Mouse (Mus musculus): ENCODE measurements around the gene Fam122a. TPM values are rescaled to one million over a fixed set of nuclear protein-coding genes. Genes with fewer than 3 reads are reported as not detected.

Fam122a gene
- polyA plus RNA-seq, 1 experiment from 2014 or later, result 47.6 TPM

DNA sequence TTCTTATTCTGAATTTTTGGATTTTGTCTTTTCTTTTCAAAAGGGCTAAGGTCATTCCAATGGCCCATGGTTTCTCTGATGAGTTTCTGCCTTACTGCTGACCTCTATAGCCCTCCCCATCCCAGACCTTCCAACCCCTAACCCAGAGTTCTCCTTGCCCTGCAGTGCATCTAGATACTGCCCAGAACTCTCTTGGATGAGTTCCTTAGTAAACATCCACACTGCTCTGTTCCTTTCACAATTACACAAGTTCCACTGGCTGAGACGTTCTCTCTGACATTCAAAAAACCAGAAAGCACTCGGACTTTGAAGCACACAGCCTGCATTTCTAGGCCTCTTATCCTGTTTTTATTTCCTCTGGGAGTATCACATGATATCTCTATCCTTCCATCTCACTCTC lies 3.8 kb upstream of the Fam122a start:
- H3K36me3 ChIP-seq, result no peaks in the 10 kb centered on the region
- H3K27me3 ChIP-seq (replicated peaks), result no peaks in the 10 kb centered on the region
- ATAC-seq, result no peak
- no peak overlapping the region for H3K9ac ChIP-seq
- H3K4me1 ChIP-seq, result peaks cover 13% of the 10 kb centered on the region
- H3K4me3 ChIP-seq, result no peak overlapping the region
- no peaks in the 10 kb centered on the region for H3K9me3 ChIP-seq (replicated peaks)
- no peak overlapping the region for H3K27ac ChIP-seq
- WGBS (ENCODE audit: insufficient replicate concordance), result 56% methylated on average over 2 of the region's 2 CpGs
- no peak overlapping the region for H3K4me2 ChIP-seq

DNA sequence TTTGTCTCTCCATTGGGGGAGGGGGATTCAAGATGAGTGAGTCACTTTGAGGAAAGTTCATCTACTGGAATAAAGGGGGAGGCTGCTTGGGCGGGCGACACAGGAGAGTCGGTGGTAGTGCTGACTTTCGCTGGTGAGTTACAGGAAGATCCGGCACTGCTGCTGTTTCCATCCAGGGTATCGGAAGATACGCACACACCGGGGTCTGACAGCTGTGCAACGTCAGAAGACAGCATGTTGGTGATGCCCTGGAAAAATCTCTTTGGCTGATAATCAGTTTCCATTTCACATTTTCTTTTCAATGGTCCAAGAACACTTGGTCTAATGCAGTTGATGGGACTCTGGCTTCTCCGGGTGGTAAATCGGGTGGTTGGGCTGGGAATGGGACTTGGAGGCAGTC lies 695 bp downstream of the Fam122a start:
- peak overlapping the region; percentile 98 for H3K9ac ChIP-seq
- H3K4me3 ChIP-seq, result peak overlapping the region; percentile 91
- peak overlapping the region; percentile 93 for H3K4me2 ChIP-seq
- peaks cover 29% of the 10 kb centered on the region for H3K4me1 ChIP-seq
- 1% methylated on average over 11 of the region's 11 CpGs for WGBS (ENCODE audit: insufficient replicate concordance)
- H3K27ac ChIP-seq, result peak overlapping the region; percentile 97
- H3K27me3 ChIP-seq (replicated peaks), result no peaks in the 10 kb centered on the region
- peaks cover 15% of the 10 kb centered on the region for H3K36me3 ChIP-seq
- H3K9me3 ChIP-seq (replicated peaks), result no peaks in the 10 kb centered on the region
- ATAC-seq, result peak; percentile 58; the same call in 1 of the 2 replicates

DNA sequence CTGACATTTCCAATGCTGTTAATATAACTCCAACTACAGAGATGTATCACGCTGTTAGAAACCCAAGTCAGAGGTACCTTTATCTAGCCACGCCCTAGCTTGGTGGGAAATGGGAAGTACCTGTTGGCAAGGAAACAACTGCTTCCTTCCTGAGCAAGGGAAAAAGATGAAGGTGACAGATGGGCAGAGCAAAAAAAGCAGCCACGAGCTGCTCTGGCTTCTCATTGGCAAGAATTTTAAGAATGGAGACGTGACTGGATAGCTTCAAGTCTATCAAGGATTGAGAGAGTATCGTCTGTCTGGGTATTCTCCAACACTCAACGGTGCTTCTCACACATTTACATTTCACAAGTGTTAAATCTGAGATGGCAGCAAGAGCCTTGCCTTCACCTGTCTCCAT lies 1.9 kb downstream of the Fam122a start:
- Histone ChIP-seq H3K4me1 (peaks cover 29% of the 10 kb centered on the region), H3K4me2 (peak overlapping the region; percentile 93), H3K4me3 (peak overlapping the region; percentile 37; the same call in 1 of the 2 replicates), H3K27ac (no peak overlapping the region), H3K36me3 (peaks cover 15% of the 10 kb centered on the region), H3K9ac (peak overlapping the region; percentile 42; the same call in 1 of the 2 replicates), H3K27me3 (replicated peaks) (no peaks in the 10 kb centered on the region), H3K9me3 (replicated peaks) (no peaks in the 10 kb centered on the region)
- 64% methylated on average over 6 of the region's 6 CpGs for WGBS (ENCODE audit: insufficient replicate concordance)
- no peak for ATAC-seq

DNA sequence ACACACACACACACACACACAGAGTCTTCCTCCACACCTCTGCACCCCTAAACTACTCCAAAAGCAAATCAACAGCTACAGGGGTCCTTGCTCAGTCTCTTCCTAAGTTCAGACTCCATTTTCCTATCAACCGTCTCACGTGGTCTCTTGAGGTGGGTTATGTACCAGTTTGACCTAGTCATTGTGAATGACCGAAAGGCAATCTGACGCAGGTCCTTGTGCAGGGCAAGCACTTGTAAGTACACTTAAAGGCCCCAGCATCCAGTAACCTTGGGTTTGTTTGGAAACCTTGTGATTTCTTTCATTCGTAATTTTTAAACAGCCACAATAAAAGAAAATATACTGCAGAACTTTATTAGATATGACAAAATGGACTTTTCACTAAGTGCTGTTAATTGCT lies 4.6 kb downstream of the Fam122a start:
- Histone ChIP-seq H3K36me3 (peaks cover 15% of the 10 kb centered on the region), H3K27me3 (replicated peaks) (no peaks in the 10 kb centered on the region), H3K4me1 (peaks cover 17% of the 10 kb centered on the region), H3K9me3 (replicated peaks) (no peaks in the 10 kb centered on the region), H3K27ac (no peak overlapping the region), H3K4me3 (no peak overlapping the region), H3K4me2 (no peak overlapping the region), H3K9ac (no peak overlapping the region)
- ATAC-seq, result no peak
- WGBS (ENCODE audit: insufficient replicate concordance), result 86% methylated on average over 5 of the region's 5 CpGs

DNA sequence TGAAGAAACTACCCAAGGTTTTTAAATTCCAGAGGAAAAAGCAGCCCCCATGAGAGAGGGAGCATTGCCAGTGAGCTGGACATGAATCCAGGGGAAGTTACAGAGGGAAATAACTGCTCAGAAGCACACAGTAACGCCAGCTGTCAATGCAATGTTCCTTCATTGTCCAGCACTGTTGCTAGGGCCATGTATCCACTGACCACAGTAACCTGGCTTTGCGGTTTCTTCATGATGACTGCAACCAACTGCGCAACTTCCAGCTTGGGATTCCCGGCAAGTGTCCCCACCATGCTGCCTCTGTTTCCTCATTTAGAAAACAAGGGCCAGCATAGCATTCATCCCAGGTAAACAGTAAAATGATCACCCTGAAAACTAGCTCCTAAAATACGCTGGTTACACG lies 5.6 kb downstream of the Fam122a start:
- Histone ChIP-seq H3K4me2 (no peak overlapping the region), H3K4me3 (no peak overlapping the region), H3K9me3 (replicated peaks) (no peaks in the 10 kb centered on the region), H3K36me3 (peaks cover 15% of the 10 kb centered on the region), H3K27me3 (replicated peaks) (no peaks in the 10 kb centered on the region), H3K9ac (no peak overlapping the region), H3K4me1 (peaks cover 19% of the 10 kb centered on the region), H3K27ac (no peak overlapping the region)
- WGBS (ENCODE audit: insufficient replicate concordance), result 81% methylated on average over 6 of the region's 6 CpGs
- ATAC-seq, result no peak

DNA sequence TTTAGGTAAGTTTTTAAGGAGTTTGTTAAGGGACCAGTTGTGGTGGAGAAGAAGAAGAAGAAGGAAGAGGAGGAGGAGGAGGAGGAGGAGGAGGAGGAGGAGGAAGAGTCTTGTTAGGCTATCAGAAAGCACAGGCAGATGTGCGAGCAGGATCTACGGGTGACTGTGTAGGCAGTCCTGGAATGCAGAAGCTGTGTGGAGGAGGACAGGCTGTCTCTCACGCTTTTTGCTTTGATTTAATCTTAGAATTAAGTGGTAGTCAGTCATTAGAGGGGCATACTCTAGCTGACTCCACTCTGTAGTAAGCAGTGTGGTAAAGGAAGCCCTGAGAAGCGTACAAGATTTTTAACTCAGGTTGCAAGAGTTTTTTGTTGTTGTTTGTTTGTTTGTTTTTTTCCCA lies 7.9 kb downstream of the Fam122a start:
- peaks cover 7% of the 10 kb centered on the region for H3K36me3 ChIP-seq
- peaks cover 4% of the 10 kb centered on the region; the same call in 1 of the 2 replicates for H3K4me1 ChIP-seq
- H3K4me2 ChIP-seq, result no peak overlapping the region
- H3K27me3 ChIP-seq (replicated peaks), result no peaks in the 10 kb centered on the region
- H3K4me3 ChIP-seq, result no peak overlapping the region
- no peaks in the 10 kb centered on the region for H3K9me3 ChIP-seq (replicated peaks)
- H3K27ac ChIP-seq, result no peak overlapping the region
- no peak for ATAC-seq
- H3K9ac ChIP-seq, result no peak overlapping the region
- WGBS (ENCODE audit: insufficient replicate concordance), result 49% methylated on average over 4 of the region's 4 CpGs

DNA sequence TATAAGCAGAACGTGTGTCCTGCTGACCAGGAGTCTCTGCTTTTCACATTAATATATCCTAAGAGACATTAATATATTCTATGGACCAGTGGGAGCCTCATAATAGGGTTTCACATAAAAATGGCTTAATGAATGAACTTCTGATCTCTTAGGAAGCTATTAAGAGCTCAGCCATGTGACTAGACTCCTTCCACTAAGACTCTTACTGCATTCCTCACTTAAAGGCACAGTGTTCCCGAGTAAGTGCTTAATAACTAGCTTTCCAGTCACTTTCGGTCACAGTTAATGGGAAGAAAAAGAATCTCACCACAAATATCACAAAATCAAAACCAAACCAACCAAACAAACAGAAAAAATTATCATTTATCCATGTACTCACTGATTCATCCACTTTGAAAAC lies 8.5 kb downstream of the Fam122a start:
- WGBS (ENCODE audit: insufficient replicate concordance), result 68% methylated on average over 3 of the region's 3 CpGs

DNA sequence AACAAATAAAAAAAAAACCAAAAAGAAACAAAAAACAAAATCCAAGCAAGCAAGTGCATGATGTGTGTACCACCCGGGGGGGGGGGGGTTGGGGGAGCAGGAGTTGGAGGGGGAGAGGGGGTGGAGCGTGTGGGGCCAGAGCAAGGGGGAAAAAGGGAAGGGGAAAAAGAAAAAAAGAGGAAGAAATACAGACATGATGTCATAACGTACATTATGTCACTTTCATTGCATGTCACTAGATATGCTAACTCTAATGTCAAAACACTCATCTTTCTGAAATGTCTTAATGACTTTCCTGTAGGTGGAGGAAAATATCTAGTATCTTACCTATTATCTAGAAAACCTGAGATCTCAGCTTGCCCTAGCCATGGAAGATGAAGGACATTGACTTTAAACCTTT lies 14.1 kb downstream of the Fam122a start:
- Histone ChIP-seq H3K4me1 (peaks cover 17% of the 10 kb centered on the region), H3K4me3 (no peak overlapping the region), H3K36me3 (no peaks in the 10 kb centered on the region), H3K9me3 (replicated peaks) (no peaks in the 10 kb centered on the region), H3K9ac (no peak overlapping the region), H3K27ac (no peak overlapping the region), H3K4me2 (no peak overlapping the region), H3K27me3 (replicated peaks) (no peaks in the 10 kb centered on the region)
- WGBS (ENCODE audit: insufficient replicate concordance), result 81% methylated on average over 2 of the region's 3 CpGs
- no peak for ATAC-seq

More for the DNA sequence above, 8.5 kb downstream of the Fam122a start:
- H3K36me3 ChIP-seq, result peaks cover 7% of the 10 kb centered on the region
- H3K9ac ChIP-seq, result no peak overlapping the region
- ATAC-seq, result no peak
- H3K4me3 ChIP-seq, result no peak overlapping the region
- 0 out of 2 replicates have a peak, but pooled peaks cover 4% of the 10 kb centered on the region for H3K4me1 ChIP-seq
- H3K9me3 ChIP-seq (replicated peaks), result no peaks in the 10 kb centered on the region
- H3K27ac ChIP-seq, result no peak overlapping the region
- H3K4me2 ChIP-seq, result no peak overlapping the region
- H3K27me3 ChIP-seq (replicated peaks), result no peaks in the 10 kb centered on the region

DNA sequence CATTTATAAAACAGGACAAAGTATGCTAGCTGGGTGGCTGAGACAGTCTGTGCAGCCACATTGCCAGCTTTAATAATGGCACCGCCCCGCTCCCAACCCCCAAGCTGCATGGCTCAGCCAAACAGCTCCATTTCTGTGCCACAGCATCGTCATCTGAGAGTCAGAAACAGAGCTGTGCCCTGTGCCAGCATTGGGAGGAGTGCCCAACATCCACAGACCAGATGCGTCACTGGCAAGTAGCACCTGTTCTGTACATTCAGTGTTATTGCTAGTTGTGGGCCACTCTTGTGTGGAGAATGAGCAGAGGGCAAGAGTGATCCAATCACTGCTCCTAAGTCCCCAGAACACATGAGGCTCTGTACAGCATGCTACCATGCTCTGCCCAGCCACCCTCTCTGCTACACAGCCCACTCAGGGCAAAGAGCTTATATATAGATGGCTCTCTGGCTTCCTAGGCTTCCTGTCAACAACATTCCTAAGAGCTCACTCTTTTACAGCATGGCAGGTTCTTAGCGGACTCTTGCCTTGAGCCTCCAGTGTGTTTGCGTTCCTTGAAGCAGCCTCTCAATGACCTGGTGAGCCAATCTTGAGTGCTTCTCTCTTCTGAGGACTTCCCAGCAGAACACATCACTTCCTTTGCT lies 20.4 kb downstream of the Fam122a start:
- H3K4me1 ChIP-seq, result peaks cover 39% of the 10 kb centered on the region
- H3K27ac ChIP-seq, result no peak overlapping the region
- ATAC-seq, result no peak
- H3K27me3 ChIP-seq (replicated peaks), result no peaks in the 10 kb centered on the region
- 80% methylated on average over 6 of the region's 6 CpGs for WGBS (ENCODE audit: insufficient replicate concordance)
- no peaks in the 10 kb centered on the region for H3K36me3 ChIP-seq
- no peak overlapping the region for H3K4me2 ChIP-seq
- H3K9me3 ChIP-seq (replicated peaks), result no peaks in the 10 kb centered on the region
- H3K4me3 ChIP-seq, result no peak overlapping the region
- no peak overlapping the region for H3K9ac ChIP-seq

DNA sequence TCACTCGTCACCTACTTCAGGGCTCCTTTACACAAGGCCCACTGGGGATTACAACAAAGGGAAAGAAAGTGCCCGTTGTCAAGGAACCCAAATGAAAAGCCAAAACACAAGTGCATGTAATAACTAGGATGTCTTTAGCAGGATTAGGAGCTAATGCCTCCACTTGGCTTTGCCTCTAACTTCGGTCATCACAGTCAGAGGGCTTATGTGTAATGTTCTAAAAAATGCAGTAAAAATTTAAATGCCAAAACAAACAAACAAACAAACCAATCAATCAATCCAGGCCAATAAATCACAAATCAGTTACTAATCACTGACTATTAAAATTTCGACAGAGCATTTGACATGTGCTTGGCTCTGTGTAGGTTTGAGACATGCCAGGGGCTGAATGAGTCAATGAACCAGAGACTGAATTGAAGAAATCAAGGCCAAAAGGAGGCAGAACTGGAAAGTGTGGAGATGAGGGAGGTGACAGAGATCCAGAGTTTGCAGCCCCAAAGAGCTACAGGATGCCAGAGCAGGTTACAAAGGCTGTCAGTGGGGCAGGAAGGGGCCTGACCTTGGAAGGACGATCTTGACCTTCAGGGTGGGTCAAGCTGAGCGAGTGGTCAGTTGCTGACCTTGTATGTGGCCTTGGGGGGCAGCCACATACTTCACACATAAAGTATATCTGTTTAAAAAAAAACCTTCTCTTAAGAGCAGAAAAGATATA lies 21.8 kb downstream of the Fam122a start:
- Histone ChIP-seq H3K9me3 (replicated peaks) (no peaks in the 10 kb centered on the region), H3K9ac (no peak overlapping the region), H3K4me3 (no peak overlapping the region), H3K36me3 (no peaks in the 10 kb centered on the region), H3K27me3 (replicated peaks) (no peaks in the 10 kb centered on the region), H3K4me2 (no peak overlapping the region), H3K27ac (no peak overlapping the region), H3K4me1 (peaks cover 40% of the 10 kb centered on the region)
- 77% methylated on average over 6 of the region's 6 CpGs for WGBS (ENCODE audit: insufficient replicate concordance)
- no peak for ATAC-seq

DNA sequence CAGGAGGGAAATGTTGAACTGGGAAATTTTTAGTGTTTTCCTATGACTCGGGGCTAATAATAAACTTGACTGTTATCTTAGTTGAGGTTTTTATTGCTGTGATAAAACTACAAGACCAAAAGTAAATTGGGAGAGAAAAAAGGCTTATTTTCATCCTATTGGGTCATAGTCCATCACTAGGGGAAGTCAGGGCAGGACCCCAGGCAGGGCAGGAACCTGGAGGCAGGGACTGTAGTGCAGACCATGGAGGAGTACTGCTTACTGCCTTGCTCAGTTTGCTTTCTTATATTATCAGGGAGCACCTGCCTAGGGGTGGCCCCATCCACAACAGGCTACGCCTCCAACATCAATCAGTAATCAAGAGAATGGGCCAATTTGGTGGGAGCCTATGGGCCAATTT lies 22.7 kb downstream of the Fam122a start:
- no peak for ATAC-seq
- 58% methylated on average over 2 of the region's 2 CpGs for WGBS (ENCODE audit: insufficient replicate concordance)
- H3K9me3 ChIP-seq (replicated peaks), result no peaks in the 10 kb centered on the region
- no peak overlapping the region for H3K27ac ChIP-seq
- H3K4me2 ChIP-seq, result no peak overlapping the region
- H3K9ac ChIP-seq, result no peak overlapping the region
- no peaks in the 10 kb centered on the region for H3K36me3 ChIP-seq
- H3K4me1 ChIP-seq, result peaks cover 40% of the 10 kb centered on the region
- no peak overlapping the region for H3K4me3 ChIP-seq
- no peaks in the 10 kb centered on the region for H3K27me3 ChIP-seq (replicated peaks)

DNA sequence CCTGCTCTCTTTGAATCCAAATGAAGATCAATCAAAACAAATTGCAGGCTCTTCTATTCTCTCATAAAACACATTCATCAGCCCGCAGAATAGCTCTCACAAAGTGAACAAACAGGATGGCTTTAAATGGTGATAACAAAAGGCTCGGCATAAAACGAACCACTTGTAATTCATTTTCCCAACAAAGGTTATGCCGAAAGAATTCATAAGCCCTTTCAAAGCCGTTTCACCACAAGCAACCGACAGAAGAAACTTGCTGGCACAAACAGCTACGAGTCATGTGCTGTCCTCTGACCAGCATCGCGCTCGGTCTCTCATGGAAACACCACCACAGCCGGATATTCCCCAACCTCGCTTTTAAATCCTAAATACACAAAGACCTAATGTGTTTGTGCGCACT lies 23.8 kb downstream of the Fam122a start:
- Histone ChIP-seq H3K9me3 (replicated peaks) (no peaks in the 10 kb centered on the region), H3K27me3 (replicated peaks) (no peaks in the 10 kb centered on the region), H3K4me3 (no peak overlapping the region), H3K9ac (no peak overlapping the region), H3K4me1 (peaks cover 40% of the 10 kb centered on the region), H3K36me3 (no peaks in the 10 kb centered on the region), H3K27ac (no peak overlapping the region), H3K4me2 (no peak overlapping the region)
- ATAC-seq, result no peak
- WGBS (ENCODE audit: insufficient replicate concordance), result 85% methylated on average over 13 of the region's 13 CpGs
